Mouse (Mus musculus): ENCODE measurements at regions not wholly inside any gene's neighbourhood (a gene's known extent, or its start where the extent isn't known, plus 50 kb on each side); places are given as distances from the start of the nearest gene placed in this dataset.

DNA sequence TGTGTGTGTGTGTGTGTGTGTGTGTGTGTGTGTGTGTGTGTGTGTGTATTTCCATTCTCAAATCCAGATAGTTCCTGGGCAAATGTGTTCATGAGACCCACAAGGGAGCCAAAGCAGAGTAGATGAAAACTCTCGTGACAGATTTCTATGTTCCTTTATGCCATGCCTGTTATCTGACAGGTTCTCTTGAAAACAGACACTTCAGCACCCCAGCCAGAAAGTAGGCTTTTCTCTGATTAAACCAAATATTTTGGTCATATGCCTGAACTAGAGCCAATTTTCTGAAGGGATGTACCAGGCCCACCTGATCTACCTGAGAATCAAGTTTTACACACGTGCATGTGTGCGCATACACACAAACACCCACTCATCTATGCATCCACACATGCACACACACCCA is 95.5 kb downstream of the Psat1 start:
- Histone ChIP-seq H3K4me3 (replicated peaks) (no peak overlapping the region), H3K4me2 (no peak overlapping the region), H3K27ac (no peak overlapping the region), H3K9me3 (no peaks in the 10 kb centered on the region), H3K9ac (replicated peaks) (no peak overlapping the region), H3K27me3 (no peaks in the 10 kb centered on the region), H3K36me3 (no peaks in the 10 kb centered on the region), H3K4me1 (replicated peaks) (no peaks in the 10 kb centered on the region)
- ATAC-seq (ENCODE audit: insufficient number of reproducible peaks, insufficient read depth, low FRiP score, low TSS enrichment, low read depth), result no peak
- 93% methylated on average over 3 of the region's 3 CpGs for WGBS

DNA sequence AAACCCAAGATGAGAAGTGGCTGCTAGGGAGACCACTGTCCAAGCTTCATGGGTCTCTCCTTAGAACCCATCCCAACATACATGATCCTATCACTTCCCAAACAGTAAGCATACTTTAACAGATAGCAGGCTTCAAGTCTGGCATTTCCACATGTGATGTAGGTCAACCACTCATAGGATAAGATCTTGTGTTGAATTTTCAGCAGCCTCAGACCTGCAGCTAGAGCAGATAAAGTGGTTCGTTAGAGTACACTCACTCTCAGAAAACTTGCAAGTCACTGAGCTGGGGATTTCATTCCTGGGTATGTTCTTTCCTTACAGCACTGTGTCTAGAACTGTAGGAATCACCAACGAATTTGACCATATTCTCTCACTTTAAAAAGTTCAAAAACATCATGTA is 96.4 kb downstream of the Psat1 start:
- H3K4me1 ChIP-seq (replicated peaks), result no peaks in the 10 kb centered on the region
- 47% methylated on average over 2 of the region's 2 CpGs for WGBS
- H3K36me3 ChIP-seq, result no peaks in the 10 kb centered on the region
- no peak overlapping the region for H3K4me3 ChIP-seq (replicated peaks)
- no peak overlapping the region for H3K27ac ChIP-seq
- no peaks in the 10 kb centered on the region for H3K9me3 ChIP-seq
- no peak overlapping the region for H3K4me2 ChIP-seq
- H3K9ac ChIP-seq (replicated peaks), result no peak overlapping the region
- no peaks in the 10 kb centered on the region for H3K27me3 ChIP-seq
- ATAC-seq (ENCODE audit: insufficient number of reproducible peaks, insufficient read depth, low FRiP score, low TSS enrichment, low read depth), result no peak

DNA sequence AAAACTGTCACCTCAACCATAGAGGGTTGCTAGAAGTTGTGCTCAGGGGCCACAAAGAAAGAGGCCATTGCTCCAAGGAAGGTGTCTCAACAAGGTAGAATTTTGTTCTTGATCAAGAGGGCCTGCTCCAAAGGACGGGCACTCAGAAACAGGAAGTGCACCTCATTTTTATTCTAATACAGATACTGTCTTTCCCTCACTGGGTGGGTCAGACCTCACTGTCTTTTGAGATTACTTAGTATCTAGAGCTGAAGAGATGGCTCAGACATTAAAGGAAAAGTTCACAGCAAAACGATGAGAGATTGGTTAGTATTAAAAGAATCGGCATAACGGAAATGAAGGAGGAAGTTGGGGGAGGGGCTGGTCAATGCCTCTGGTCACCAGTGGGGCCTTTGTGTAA is 97.9 kb downstream of the Psat1 start:
- H3K9ac ChIP-seq (replicated peaks), result no peak overlapping the region
- 87% methylated on average over 4 of the region's 4 CpGs for WGBS
- H3K4me2 ChIP-seq, result no peak overlapping the region
- no peaks in the 10 kb centered on the region for H3K36me3 ChIP-seq
- no peaks in the 10 kb centered on the region for H3K9me3 ChIP-seq
- H3K27ac ChIP-seq, result no peak overlapping the region
- no peaks in the 10 kb centered on the region for H3K27me3 ChIP-seq
- ATAC-seq (ENCODE audit: insufficient number of reproducible peaks, insufficient read depth, low FRiP score, low TSS enrichment, low read depth), result no peak
- no peak overlapping the region for H3K4me3 ChIP-seq (replicated peaks)
- H3K4me1 ChIP-seq (replicated peaks), result no peaks in the 10 kb centered on the region

DNA sequence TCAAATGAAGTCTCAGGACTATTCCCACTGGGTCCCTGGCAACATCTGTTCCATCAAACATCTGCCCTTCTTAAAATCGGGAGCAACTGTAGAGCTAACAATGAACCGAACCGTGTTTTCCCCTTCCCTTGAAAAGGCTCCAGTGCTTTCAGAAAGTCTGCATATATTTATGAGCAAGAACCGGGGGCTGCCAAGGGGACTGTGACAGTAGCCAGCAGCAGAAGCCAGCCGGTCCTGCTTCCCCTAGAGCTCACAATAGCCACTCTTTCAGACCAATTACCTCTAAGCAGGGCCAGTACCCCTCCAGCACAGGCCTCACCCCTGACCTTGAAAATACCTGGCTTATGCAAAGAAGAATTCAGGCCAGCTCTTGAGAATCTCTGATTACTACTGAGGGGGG is 108.8 kb downstream of the Psat1 start:
- no peak for ATAC-seq (ENCODE audit: insufficient number of reproducible peaks, insufficient read depth, low FRiP score, low TSS enrichment, low read depth)
- no peak overlapping the region for H3K4me2 ChIP-seq
- 0 out of 2 replicates have a peak, but pooled peaks cover 3% of the 10 kb centered on the region for H3K27me3 ChIP-seq
- peak overlapping the region; percentile 53; the same call in 1 of the 2 replicates for H3K27ac ChIP-seq
- H3K36me3 ChIP-seq, result no peaks in the 10 kb centered on the region
- no peak overlapping the region for H3K9ac ChIP-seq (replicated peaks)
- peaks cover 22% of the 10 kb centered on the region for H3K4me1 ChIP-seq (replicated peaks)
- H3K9me3 ChIP-seq, result no peaks in the 10 kb centered on the region
- 13% methylated on average over 5 of the region's 5 CpGs for WGBS
- H3K4me3 ChIP-seq (replicated peaks), result no peak overlapping the region

DNA sequence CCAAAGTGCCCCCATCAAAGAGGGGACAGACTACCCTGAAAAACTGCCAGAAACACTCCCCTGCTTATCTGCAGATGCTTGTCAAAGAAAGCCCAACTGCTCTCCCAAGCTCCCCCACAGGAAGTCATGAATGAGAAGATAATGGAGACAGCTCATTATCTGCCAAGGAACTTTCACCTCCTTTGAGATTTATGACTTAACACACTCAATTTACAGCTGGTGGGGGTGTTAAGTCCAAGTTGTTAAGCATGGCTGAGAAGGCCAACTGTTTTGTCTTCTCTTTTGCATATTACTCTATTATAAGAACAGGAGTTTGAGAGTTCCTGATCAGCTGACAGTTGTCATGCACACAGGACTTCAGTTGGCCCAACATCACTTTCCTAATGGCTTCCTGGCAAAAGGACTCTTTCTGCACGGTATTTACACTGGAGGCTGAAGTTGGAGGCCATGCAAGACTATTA is 109.4 kb downstream of the Psat1 start:
- Histone ChIP-seq H3K9ac (replicated peaks) (no peak overlapping the region), H3K4me1 (replicated peaks) (peaks cover 22% of the 10 kb centered on the region), H3K4me3 (replicated peaks) (no peak overlapping the region), H3K9me3 (no peaks in the 10 kb centered on the region), H3K4me2 (no peak overlapping the region), H3K27ac (no peak overlapping the region), H3K27me3 (0 out of 2 replicates have a peak, but pooled peaks cover 3% of the 10 kb centered on the region), H3K36me3 (no peaks in the 10 kb centered on the region)
- no peak for ATAC-seq (ENCODE audit: insufficient number of reproducible peaks, insufficient read depth, low FRiP score, low TSS enrichment, low read depth)
- WGBS, result 14% methylated on average over 1 of the region's 1 CpGs

DNA sequence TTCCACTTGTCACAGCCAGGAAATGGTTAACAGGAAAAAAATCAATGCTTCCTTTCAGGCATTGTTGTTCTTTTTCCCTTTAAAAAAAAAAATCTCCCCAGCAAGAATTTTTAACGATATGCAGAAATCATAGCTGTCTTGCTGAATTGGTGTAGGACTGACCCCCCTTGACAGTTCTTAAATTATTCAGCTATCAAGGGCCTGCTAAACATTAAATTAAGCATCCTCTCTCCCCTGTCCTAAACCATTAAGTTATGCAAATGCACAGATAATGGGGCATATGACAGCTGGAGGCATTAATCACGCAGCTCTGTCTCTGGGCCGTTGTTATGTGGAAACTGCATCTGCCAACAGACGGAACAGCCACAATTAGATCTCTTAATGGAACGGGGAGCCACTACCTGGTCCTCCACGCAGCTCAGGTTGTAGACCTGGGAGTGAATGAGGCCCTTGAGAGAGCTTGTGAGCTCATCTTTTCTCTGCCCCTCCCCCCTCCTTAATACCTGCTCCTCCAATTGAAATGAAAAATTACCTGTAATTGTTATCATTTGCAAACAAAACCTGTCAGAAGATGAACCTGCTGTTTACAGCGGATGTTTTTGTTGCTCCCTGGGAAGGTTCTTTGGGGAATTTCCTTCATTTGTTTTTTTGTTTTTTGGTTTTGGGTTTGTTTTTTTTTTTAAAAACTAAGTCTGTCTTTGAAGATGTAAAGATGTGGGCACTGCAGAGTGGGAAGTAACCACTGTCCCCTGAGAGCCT is 110.0 kb downstream of the Psat1 start:
- Histone ChIP-seq H3K4me2 (no peak overlapping the region), H3K9ac (replicated peaks) (no peak overlapping the region), H3K36me3 (no peaks in the 10 kb centered on the region), H3K4me1 (replicated peaks) (peaks cover 22% of the 10 kb centered on the region), H3K9me3 (no peaks in the 10 kb centered on the region), H3K27me3 (0 out of 2 replicates have a peak, but pooled peaks cover 3% of the 10 kb centered on the region), H3K27ac (no peak overlapping the region), H3K4me3 (replicated peaks) (no peak overlapping the region)
- no peak for ATAC-seq (ENCODE audit: insufficient number of reproducible peaks, insufficient read depth, low FRiP score, low TSS enrichment, low read depth)
- WGBS, result 13% methylated on average over 7 of the region's 7 CpGs

DNA sequence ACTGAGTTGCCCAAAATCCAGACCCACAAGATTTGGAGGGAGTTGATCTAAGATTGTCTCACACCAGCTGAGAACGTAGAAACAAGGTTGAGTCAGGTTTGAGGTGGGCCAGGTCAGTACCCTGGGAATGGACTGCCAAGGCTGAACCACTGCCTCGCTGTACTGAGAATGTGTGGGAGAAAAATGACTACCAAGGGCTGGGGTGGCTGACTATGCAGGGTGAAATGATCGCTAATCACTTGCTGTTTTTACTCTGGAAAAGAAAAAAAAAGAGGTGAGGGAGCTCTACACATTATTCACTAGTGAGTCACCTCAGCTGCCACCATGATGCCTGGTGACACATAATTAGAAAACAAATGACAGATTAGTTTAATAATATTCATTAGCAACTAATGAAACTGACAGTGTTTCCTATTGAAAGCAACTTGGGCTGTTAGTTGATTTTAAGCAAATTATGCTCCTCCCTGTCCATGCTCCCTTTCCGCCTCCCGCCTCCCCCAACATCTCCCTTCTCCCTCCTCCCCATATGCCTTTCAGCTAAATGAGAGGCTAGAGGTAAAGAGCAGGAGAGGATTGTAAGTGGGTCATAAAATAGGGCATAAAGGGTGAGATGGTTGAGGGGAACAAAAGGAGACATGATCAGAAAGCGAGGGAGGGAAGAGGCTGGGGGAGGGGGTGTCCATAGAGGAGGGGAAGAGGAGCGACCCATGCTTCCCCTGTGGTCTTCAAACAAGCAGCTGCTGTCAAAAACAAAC is 110.8 kb downstream of the Psat1 start:
- Histone ChIP-seq H3K4me2 (no peak overlapping the region), H3K9me3 (no peaks in the 10 kb centered on the region), H3K4me3 (replicated peaks) (no peak overlapping the region), H3K36me3 (no peaks in the 10 kb centered on the region), H3K9ac (replicated peaks) (no peak overlapping the region), H3K27me3 (0 out of 2 replicates have a peak, but pooled peaks cover 3% of the 10 kb centered on the region), H3K4me1 (replicated peaks) (peaks cover 22% of the 10 kb centered on the region), H3K27ac (no peak overlapping the region)
- no peak for ATAC-seq (ENCODE audit: insufficient number of reproducible peaks, insufficient read depth, low FRiP score, low TSS enrichment, low read depth)
- 25% methylated on average over 7 of the region's 7 CpGs for WGBS

DNA sequence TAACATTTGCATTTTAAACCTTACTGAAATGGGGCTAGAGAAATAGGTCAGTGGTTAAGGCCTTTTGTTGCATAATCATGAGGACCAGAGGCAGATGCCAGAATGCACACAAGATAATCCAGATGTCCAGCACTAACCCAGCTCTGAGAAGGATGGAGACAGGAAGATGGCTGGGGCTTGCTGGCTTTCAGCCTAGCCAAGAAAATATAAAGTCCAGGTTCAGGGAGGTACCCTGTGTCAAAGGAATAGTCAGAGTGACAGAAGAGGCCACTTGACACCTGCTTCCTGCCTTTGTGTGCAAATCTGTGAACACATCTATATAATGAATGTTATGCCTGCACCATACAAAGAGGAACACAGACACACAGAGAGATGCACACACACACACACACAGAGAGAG is 116.8 kb downstream of the Psat1 start:
- no peak overlapping the region for H3K4me2 ChIP-seq

DNA sequence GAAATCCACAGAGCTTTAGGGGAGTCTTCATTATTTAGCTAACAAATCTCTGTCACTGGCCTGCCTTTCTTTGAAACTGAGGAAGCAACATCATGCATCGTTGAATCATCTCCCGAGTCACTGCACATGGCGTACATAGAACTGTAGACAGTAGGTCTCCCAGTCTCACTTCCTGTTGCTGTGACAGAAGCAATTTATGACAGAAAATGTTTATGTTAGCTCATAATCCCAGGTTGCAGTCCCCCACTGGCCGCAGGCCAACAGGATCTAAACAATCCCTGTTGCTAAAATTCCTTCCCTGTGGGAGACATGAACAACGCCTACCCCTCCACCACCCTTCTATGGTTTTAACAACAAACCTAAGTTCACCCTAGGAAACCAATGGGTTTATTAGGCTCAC is 118.0 kb downstream of the Psat1 start:
- H3K9ac ChIP-seq (replicated peaks), result no peak overlapping the region
- H3K27ac ChIP-seq, result peak overlapping the region; percentile 94
- peaks cover 32% of the 10 kb centered on the region for H3K4me1 ChIP-seq (replicated peaks)
- H3K4me3 ChIP-seq (replicated peaks), result no peak overlapping the region
- no peak overlapping the region for H3K4me2 ChIP-seq
- no peak for ATAC-seq (ENCODE audit: insufficient number of reproducible peaks, insufficient read depth, low FRiP score, low TSS enrichment, low read depth)
- no peaks in the 10 kb centered on the region for H3K36me3 ChIP-seq
- no peaks in the 10 kb centered on the region for H3K9me3 ChIP-seq
- no peaks in the 10 kb centered on the region for H3K27me3 ChIP-seq
- WGBS, result 43% methylated on average over 5 of the region's 5 CpGs

More for the DNA sequence above, 116.8 kb downstream of the Psat1 start:
- Histone ChIP-seq H3K27ac (no peak overlapping the region), H3K27me3 (0 out of 2 replicates have a peak, but pooled peaks cover under 1% of the 10 kb centered on the region), H3K4me1 (replicated peaks) (peaks cover 32% of the 10 kb centered on the region), H3K4me3 (replicated peaks) (no peak overlapping the region), H3K9me3 (no peaks in the 10 kb centered on the region), H3K36me3 (no peaks in the 10 kb centered on the region), H3K9ac (replicated peaks) (no peak overlapping the region)
- ATAC-seq (ENCODE audit: insufficient number of reproducible peaks, insufficient read depth, low FRiP score, low TSS enrichment, low read depth), result no peak

DNA sequence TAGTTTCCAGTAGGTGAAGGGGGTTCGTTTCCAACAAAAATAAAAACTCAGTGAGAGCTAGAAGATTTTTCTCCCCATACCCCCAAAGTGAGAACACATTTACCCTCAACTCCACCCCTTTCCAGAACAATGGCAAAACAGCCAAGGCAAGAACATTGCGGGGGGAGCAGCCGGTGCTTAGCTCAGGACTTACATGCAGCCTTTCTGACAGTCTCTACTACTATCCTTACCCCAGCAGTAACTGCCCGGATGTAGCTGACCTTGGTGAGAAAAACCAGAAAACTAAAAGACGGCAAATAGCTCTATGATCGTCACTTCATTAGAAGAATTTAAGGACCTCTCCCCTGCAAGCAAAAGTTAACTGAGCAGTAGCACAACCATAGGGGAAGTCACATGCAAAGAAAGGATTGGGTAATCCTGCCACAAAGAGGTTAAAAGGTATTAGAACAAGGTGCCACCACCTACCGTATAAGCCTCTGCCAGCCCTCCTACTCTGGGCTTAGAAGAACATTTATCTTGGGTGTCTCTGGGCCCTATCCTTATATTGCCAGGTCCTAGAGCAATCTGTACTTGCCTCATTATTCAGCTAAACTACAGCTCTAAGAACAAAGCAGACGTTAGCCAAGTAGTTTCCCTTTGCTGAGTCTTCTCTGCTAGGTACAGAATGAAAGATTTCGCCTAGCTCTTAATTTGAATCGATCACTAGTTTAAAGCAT is 119.0 kb downstream of the Psat1 start:
- Histone ChIP-seq H3K27ac (peak overlapping the region; percentile 94), H3K9ac (replicated peaks) (no peak overlapping the region), H3K4me3 (replicated peaks) (no peak overlapping the region), H3K4me2 (0 out of 2 replicates have a peak overlapping the region, but pooled peaks have one; percentile 10), H3K36me3 (no peaks in the 10 kb centered on the region), H3K9me3 (no peaks in the 10 kb centered on the region), H3K27me3 (no peaks in the 10 kb centered on the region), H3K4me1 (replicated peaks) (peaks cover 32% of the 10 kb centered on the region)
- WGBS, result 32% methylated on average over 10 of the region's 10 CpGs
- ATAC-seq (ENCODE audit: insufficient number of reproducible peaks, insufficient read depth, low FRiP score, low TSS enrichment, low read depth), result peak; percentile 62; the same call in 1 of the 2 replicates

Data from limb, embryonic 12.5 days (tissue).